Mouse (Mus musculus): ENCODE data around the gene Setd1b. TPM values are rescaled to one million over a fixed set of nuclear protein-coding genes. Genes with fewer than 3 reads are reported as not detected.
"Not testable (repeated sequence)": the region's sequence is repeated elsewhere in the genome, so short reads cannot be mapped to it uniquely, and the experiment has no call there.

Setd1b gene
- polyA plus RNA-seq, 1 experiment from 2014 or later, result 10.9 TPM

- Histone ChIP-seq H3K9ac (no peak within 1 kb of the TSS), H3K27me3 (no peaks in the 10 kb centered on the region), H3K4me1 (replicated peaks) (0 out of 2 replicates have a peak, but pooled peaks cover 3% of the 10 kb centered on the region), H3K4me2 (no peak within 1 kb of the TSS), H3K4me3 (no peak within 1 kb of the TSS), H3K9me3 (no peaks in the 10 kb centered on the region), H3K27ac (replicated peaks) (no peak within 1 kb of the TSS), H3K36me3 (no peaks in the 10 kb centered on the region)
- no peak for ATAC-seq (ENCODE audit: low FRiP score, low read depth)
- 90% methylated on average over 10 of the region's 10 CpGs for WGBS
Measured at GRCm38 (mm10) chr5:123182651-123183050, 40.7 kb downstream of the Setd1b start, which contains the start of gene Hpd. Gene Hpd, minus strand, starts transcription at chr5:123182727.

- Histone ChIP-seq H3K27ac (replicated peaks) (no peak overlapping the region), H3K4me3 (no peak overlapping the region)
Measured at GRCm38 (mm10) chr5:123185966-123186365, 44.0 kb downstream of the Setd1b start.

GRCm38 (mm10) chr5:123187306-123187705 is 45.3 kb downstream of the Setd1b start:
- no peaks in the 10 kb centered on the region for H3K36me3 ChIP-seq
- 92% methylated on average over 3 of the region's 3 CpGs for WGBS
- ATAC-seq (ENCODE audit: low FRiP score, low read depth), result no peak

More at GRCm38 (mm10) chr5:123185966-123186365, 44.0 kb downstream of the Setd1b start:
- Histone ChIP-seq H3K4me2 (no peak overlapping the region), H3K4me1 (replicated peaks) (0 out of 2 replicates have a peak, but pooled peaks cover 3% of the 10 kb centered on the region), H3K9me3 (no peaks in the 10 kb centered on the region), H3K36me3 (no peaks in the 10 kb centered on the region), H3K9ac (no peak overlapping the region), H3K27me3 (no peaks in the 10 kb centered on the region)
- ATAC-seq (ENCODE audit: low FRiP score, low read depth), result no peak
- WGBS, result 59% methylated on average over 6 of the region's 6 CpGs

GRCm38 (mm10) chr5:123190912-123191311 is 48.9 kb downstream of the Setd1b start:
- ATAC-seq (ENCODE audit: low FRiP score, low read depth), result no peak
- H3K27ac ChIP-seq (replicated peaks), result no peak overlapping the region

More at GRCm38 (mm10) chr5:123187306-123187705, 45.3 kb downstream of the Setd1b start:
- H3K27me3 ChIP-seq, result no peaks in the 10 kb centered on the region
- H3K4me3 ChIP-seq, result no peak overlapping the region
- no peaks in the 10 kb centered on the region for H3K9me3 ChIP-seq
- 0 out of 2 replicates have a peak, but pooled peaks cover 3% of the 10 kb centered on the region for H3K4me1 ChIP-seq (replicated peaks)
- H3K4me2 ChIP-seq, result no peak overlapping the region
- no peak overlapping the region for H3K9ac ChIP-seq
- H3K27ac ChIP-seq (replicated peaks), result no peak overlapping the region

DNA sequence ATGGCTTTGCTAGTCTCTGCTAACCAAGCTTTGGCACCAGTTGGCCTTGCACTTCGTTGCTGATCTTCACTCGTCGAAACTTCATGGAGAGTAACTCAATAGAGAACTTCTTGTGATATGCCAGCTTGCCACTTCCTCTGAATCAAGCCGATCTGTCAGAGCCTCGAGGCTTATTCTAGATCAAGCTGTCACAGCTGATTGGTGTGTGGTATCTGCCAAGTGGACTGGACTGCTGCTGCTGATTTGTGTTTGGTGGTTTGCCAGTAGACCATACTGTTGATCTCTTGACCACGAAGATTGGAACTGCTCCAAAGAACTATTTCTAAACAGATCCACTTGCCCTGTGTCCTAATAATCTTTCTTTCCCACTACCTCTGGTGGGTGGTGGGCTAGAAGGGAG is 49.4 kb downstream of the Setd1b start:
- whole genome bisulfite sequencing, result 74% methylated on average over 6 of the region's 6 CpGs

More at GRCm38 (mm10) chr5:123190912-123191311, 48.9 kb downstream of the Setd1b start:
- H3K4me3 ChIP-seq, result no peak overlapping the region
- H3K4me2 ChIP-seq, result no peak overlapping the region
- WGBS, result 86% methylated on average over 3 of the region's 3 CpGs
- H3K9ac ChIP-seq, result no peak overlapping the region
- no peaks in the 10 kb centered on the region for H3K27me3 ChIP-seq
- H3K9me3 ChIP-seq, result no peaks in the 10 kb centered on the region
- H3K4me1 ChIP-seq (replicated peaks), result 0 out of 2 replicates have a peak, but pooled peaks cover 1% of the 10 kb centered on the region
- H3K36me3 ChIP-seq, result no peaks in the 10 kb centered on the region

DNA sequence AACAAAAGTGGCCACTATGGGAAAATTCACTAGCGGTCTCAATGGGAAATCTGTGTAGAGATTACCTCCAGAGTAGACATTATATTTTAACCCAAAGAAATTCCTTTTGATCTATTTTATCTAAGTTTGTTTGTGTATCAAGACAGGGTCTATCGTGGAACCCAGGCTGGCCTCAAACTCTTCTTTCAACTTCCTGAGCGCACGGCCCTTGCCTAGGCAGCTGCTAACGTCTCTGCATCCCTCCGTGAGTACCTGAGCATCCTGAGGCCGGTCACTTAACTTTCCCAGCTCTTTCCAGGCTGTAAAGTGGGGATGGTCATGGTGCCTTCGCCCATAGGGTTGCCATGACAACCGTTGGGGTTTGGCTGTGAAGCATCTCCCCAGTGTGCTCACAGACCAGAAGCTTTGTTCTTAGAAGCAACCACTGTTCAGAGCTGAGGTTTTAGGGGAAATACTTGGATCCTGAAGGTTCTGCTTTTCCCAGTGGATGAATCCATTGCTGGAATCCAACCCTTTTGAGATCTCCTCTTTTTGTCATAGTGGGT is 50.7 kb downstream of the Setd1b start:
- Histone ChIP-seq H3K4me3 (no peak overlapping the region), H3K36me3 (no peaks in the 10 kb centered on the region)
- whole genome bisulfite sequencing, result 54% methylated on average over 9 of the region's 9 CpGs

More for the DNA sequence above, 49.4 kb downstream of the Setd1b start:
- no peak overlapping the region for H3K4me2 ChIP-seq
- ATAC-seq (ENCODE audit: low FRiP score, low read depth), result no peak
- H3K36me3 ChIP-seq, result no peaks in the 10 kb centered on the region
- no peak overlapping the region for H3K4me3 ChIP-seq
- H3K27me3 ChIP-seq, result no peaks in the 10 kb centered on the region
- no peak overlapping the region for H3K9ac ChIP-seq
- no peaks in the 10 kb centered on the region for H3K9me3 ChIP-seq
- no peaks in the 10 kb centered on the region for H3K4me1 ChIP-seq (replicated peaks)
- H3K27ac ChIP-seq (replicated peaks), result no peak overlapping the region

DNA sequence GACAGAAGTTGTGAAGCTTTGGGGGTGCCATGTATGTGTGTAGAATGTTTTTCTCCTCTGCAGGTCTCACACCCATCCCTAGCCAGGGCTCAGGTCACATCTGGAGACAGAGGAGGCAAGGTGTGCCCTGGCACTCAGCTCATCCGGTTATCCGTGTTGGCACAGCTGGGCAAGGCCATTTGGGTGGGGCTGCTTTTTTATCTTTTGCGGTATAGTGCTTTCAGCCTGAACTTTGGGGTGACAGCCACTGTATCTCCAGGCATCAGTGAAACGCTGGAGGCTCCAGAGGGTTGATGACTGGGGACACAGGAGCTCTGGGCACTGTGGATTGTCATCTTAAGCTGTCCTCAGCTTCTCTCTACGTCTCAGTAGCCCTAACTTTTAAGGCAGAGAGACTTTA is 51.4 kb downstream of the Setd1b start:
- WGBS, result 88% methylated on average over 5 of the region's 5 CpGs
- H3K27ac ChIP-seq (replicated peaks), result no peak overlapping the region
- H3K9ac ChIP-seq, result no peak overlapping the region
- H3K36me3 ChIP-seq, result no peaks in the 10 kb centered on the region
- ATAC-seq (ENCODE audit: low FRiP score, low read depth), result no peak
- H3K4me1 ChIP-seq (replicated peaks), result no peaks in the 10 kb centered on the region
- no peaks in the 10 kb centered on the region for H3K27me3 ChIP-seq
- no peaks in the 10 kb centered on the region for H3K9me3 ChIP-seq
- no peak overlapping the region for H3K4me2 ChIP-seq
- no peak overlapping the region for H3K4me3 ChIP-seq

More for the DNA sequence above, 50.7 kb downstream of the Setd1b start:
- Histone ChIP-seq H3K27ac (replicated peaks) (no peak overlapping the region), H3K4me1 (replicated peaks) (no peaks in the 10 kb centered on the region), H3K9me3 (no peaks in the 10 kb centered on the region), H3K4me2 (no peak overlapping the region), H3K9ac (no peak overlapping the region), H3K27me3 (no peaks in the 10 kb centered on the region)
- ATAC-seq (ENCODE audit: low FRiP score, low read depth), result no peak

- Histone ChIP-seq H3K27me3 (no peaks in the 10 kb centered on the region), H3K4me1 (replicated peaks) (no peaks in the 10 kb centered on the region), H3K36me3 (no peaks in the 10 kb centered on the region), H3K27ac (replicated peaks) (no peak overlapping the region), H3K4me2 (no peak overlapping the region), H3K9me3 (no peaks in the 10 kb centered on the region), H3K9ac (no peak overlapping the region), H3K4me3 (no peak overlapping the region)
- ATAC-seq (ENCODE audit: low FRiP score, low read depth), result no peak
- WGBS, result 87% methylated on average over 6 of the region's 6 CpGs
Measured at GRCm38 (mm10) chr5:123194856-123195255, 52.9 kb downstream of the Setd1b start.

DNA sequence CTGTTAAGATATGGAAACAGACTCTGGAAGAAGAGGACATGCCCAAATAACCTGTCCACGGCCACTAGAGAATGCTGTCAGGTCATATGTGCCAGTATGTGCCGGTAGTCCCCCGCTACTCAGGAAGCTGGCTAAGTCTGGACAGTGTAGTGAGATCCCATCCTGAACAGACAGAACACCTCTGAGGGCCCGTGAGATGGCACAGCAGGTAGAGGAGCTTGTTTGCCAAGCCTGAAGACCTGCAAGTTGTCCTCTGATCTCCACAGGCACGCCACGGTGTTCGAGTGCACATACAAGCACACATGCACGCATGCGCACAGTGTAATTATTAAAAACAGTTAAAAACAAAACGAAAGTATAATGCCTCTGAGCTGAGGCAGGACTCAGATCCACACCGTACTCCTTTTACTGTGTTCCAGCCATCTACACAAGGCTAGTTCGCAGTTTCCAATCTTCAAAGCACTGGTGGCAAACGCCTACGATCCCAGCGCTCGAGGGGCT is 53.6 kb downstream of the Setd1b start:
- Histone ChIP-seq H3K4me3 (no peak overlapping the region), H3K27ac (replicated peaks) (no peak overlapping the region), H3K9me3 (no peaks in the 10 kb centered on the region), H3K9ac (no peak overlapping the region), H3K4me1 (replicated peaks) (no peaks in the 10 kb centered on the region), H3K27me3 (no peaks in the 10 kb centered on the region), H3K4me2 (no peak overlapping the region), H3K36me3 (no peaks in the 10 kb centered on the region)
- ATAC-seq (ENCODE audit: low FRiP score, low read depth), result no peak
- 95% methylated on average over 16 of the region's 16 CpGs for WGBS

- no peaks in the 10 kb centered on the region for H3K4me1 ChIP-seq (replicated peaks)
- 69% methylated on average over 4 of the region's 4 CpGs for WGBS
- H3K4me3 ChIP-seq, result no peak overlapping the region
- no peaks in the 10 kb centered on the region for H3K9me3 ChIP-seq
- H3K4me2 ChIP-seq, result no peak overlapping the region
- no peaks in the 10 kb centered on the region for H3K27me3 ChIP-seq
- H3K9ac ChIP-seq, result no peak overlapping the region
- H3K27ac ChIP-seq (replicated peaks), result no peak overlapping the region
- no peaks in the 10 kb centered on the region for H3K36me3 ChIP-seq
- ATAC-seq (ENCODE audit: low FRiP score, low read depth), result no peak
Measured at GRCm38 (mm10) chr5:123196746-123197145, 54.8 kb downstream of the Setd1b start.

GRCm38 (mm10) chr5:123198523-123198922 is 56.5 kb downstream of the Setd1b start:
- H3K4me3 ChIP-seq, result no peak overlapping the region
- no peaks in the 10 kb centered on the region for H3K9me3 ChIP-seq
- no peak for ATAC-seq (ENCODE audit: low FRiP score, low read depth)
- no peaks in the 10 kb centered on the region for H3K36me3 ChIP-seq
- H3K4me2 ChIP-seq, result no peak overlapping the region
- no peak overlapping the region for H3K9ac ChIP-seq
- WGBS, result 91% methylated on average over 4 of the region's 4 CpGs
- no peak overlapping the region for H3K27ac ChIP-seq (replicated peaks)
- H3K27me3 ChIP-seq, result no peaks in the 10 kb centered on the region
- H3K4me1 ChIP-seq (replicated peaks), result no peaks in the 10 kb centered on the region

- H3K36me3 ChIP-seq; H3K9me3 ChIP-seq; H3K27ac ChIP-seq (replicated peaks); H3K9ac ChIP-seq; H3K27me3 ChIP-seq; H3K4me3 ChIP-seq; H3K4me1 ChIP-seq (replicated peaks); H3K4me2 ChIP-seq; ATAC-seq (ENCODE audit: low FRiP score, low read depth): not testable (repeated sequence)
- WGBS, result 90% methylated on average over 6 of the region's 7 CpGs
Measured at GRCm38 (mm10) chr5:123200816-123201522, 59.0 kb downstream of the Setd1b start.

Measured in hindbrain, embryonic 15.5 days (tissue).